Mouse (Mus musculus) spleen, adult 18-20 months (tissue): ENCODE measurements at regions not wholly inside any gene's neighbourhood (a gene's known extent, or its start where the extent isn't known, plus 50 kb on each side); places are given as distances from the start of the nearest gene placed in this dataset.

ENCODE experiments used
- DNase-seq, 2 experiments: peaks; one replicate each; pipeline ENCODE4 v3.0.0; 2022; ENCODE audit warnings: mixed read lengths in 2 of 2

DNA sequence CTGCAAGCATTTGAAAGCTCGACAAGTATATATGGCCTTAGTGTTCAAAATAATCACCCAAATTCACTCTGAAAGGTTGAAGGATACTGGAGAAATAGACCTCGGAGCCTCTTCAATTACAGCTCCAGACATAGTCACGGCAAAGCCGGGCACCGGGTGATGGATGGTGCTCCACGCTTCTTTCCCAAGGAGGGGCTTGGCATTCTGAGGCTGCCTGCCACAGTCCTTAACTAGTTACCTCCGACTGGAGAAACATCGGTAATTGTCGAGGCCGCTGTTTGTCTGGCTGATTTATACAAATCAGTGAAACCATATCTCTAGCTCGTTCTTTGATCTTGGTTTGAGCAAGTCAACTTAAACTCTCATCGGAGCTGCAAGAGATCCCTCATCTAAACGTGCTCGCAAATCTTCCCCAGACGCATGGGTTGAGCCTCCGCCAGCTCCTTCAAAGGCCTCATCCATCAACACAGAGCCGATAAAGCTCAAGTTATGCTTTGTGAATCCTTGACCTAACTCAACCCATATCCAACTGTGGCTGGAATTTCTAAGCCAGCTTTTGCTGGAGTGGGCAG lies 145.4 kb upstream of the Stx16 start:
- DNase-seq = no peak

GRCm38 (mm10) chr2:173935706-173936105 lies 140.4 kb upstream of the Stx16 start:
- DNase-seq = no peak

GRCm38 (mm10) chr2:173937531-173938439 lies 138.3 kb upstream of the Stx16 start:
- no peak for DNase-seq

DNA sequence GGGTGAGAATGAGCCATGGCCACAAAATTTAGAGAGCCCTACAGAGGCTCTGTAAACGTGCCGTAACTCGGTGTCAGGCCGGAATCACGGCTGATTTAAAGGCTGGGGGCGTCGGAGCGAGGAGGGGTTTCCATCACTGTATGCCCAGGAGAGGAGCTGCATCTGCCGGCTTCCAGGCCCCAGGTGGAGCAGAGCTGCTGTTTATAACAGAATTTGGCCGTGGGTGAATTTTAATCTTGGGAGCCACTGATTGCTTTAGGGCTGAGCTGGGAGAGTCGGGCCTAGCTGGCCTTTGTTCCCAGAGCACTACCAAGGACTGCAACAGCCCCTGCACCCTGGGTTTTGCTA lies 137.7 kb upstream of the Stx16 start:
- no peak for DNase-seq

- no peak for DNase-seq
Measured at GRCm38 (mm10) chr2:173945441-173945840, 130.7 kb upstream of the Stx16 start.

GRCm38 (mm10) chr2:173948586-173948985 lies 127.5 kb upstream of the Stx16 start:
- no peak for DNase-seq

GRCm38 (mm10) chr2:173950164-173950891 lies 125.8 kb upstream of the Stx16 start:
- no peak for DNase-seq

DNA sequence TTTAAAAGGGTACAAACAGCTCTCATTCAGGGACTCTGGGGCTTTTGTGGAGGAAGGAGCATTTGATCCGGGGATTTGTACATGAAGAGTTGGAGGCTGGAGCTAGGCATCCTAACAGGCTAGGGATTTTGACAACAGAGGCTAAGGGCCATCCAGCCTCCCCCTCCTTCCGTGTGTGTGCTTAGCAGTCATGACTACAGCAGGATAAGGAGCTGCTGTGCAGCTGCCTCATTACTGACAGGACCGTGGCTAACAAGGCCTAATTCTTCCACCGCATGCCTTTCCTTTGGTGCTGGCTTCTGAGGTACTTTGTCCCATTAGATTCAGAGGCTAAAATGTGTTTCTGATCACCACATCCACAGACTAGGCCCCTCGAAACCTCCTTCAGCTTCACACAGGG lies 110.0 kb upstream of the Stx16 start:
- DNase-seq = no peak

GRCm38 (mm10) chr2:173970789-173971188 lies 105.3 kb upstream of the Stx16 start:
- no peak for DNase-seq

DNA sequence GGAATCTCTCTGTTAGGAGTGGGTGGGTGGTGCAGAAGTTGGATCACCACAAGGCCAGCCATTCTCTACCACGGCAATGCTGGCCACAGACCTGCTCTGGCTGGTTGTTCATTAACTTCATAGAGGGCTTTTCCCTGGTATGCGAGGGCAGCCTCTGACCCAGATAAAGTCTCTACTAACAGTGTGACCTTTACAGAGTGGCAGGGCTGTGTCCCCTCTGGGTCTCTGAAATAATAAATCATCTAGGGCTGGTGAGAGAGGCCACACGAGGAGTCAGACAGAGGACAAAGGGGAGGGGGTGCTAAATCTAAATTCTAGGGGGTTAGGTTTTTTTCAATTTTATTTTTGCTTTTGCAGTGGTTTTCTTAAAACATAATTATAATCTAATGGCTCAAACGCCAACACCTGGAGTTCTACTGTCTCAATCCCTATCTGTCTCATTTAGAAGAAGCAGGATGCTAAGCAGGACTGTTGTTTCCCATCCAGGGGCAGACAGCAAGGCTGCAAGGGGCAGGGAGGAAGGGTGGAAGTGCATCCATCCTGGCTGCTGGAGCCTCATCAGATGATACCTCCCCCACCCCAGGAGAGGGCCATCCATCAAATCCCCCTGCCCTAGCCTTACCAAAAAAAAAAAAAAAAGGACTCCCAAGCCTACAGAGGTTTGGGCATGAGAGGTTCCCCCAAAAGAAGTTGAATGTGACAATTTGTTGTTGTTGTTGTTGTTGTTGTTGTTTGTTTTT lies 99.6 kb upstream of the Stx16 start:
- DNase-seq = no peak

- DNase-seq = no peak
Measured at GRCm38 (mm10) chr2:173977236-173978053, 98.7 kb upstream of the Stx16 start.

DNA sequence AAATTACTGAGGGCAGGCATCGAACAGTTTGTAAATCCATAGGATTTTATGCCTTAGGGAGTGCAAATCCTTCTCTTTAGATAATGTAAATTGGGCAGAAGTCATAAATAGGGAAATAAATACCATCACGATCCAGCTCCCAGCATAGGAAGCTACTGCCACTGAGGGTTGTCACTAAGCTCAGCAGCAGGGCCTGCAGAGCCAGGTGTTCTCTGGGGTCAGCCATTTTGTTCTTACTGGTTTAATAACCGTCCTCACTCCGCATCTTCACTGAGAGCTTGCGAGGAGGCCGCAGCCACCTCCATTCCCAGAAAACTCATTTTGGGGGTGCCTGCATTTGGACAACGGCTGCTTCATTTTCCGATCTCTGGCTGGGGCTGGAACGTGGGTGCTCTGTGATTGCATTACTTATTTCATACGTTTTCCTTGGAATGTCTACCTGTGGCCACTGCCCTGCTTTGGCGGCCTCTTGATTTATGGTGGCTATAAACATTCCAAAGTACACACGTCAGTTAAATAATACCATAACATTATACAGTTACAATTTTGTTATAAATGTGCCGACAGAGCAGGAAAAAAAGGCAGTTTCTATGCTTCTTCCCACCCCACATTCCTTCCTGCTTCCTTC lies 97.9 kb upstream of the Stx16 start:
- DNase-seq = no peak

GRCm38 (mm10) chr2:173981036-173981435 lies 95.1 kb upstream of the Stx16 start:
- no peak for DNase-seq

- no peak for DNase-seq
Measured at GRCm38 (mm10) chr2:173987516-173987915, 88.6 kb upstream of the Stx16 start.

DNA sequence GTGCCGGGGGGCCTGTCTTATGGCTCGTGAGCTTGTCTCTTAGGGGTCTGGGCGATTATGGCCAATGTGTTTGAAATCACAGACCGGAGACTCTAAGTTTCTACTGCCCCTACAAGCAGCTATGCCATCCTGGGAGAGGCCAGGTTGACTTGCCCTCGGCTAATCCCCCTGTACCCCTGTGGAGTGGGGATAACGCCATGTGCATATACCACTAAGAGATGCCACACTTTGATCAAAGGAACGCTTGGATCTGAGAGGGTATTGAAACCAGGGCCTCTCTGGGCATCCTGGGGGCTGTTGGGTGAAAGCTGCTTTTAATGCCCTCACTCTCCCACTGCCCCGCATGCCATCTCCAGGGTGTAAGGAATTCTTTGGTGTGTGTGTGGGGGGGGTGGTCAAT lies 88.2 kb upstream of the Stx16 start:
- DNase-seq = no peak

DNA sequence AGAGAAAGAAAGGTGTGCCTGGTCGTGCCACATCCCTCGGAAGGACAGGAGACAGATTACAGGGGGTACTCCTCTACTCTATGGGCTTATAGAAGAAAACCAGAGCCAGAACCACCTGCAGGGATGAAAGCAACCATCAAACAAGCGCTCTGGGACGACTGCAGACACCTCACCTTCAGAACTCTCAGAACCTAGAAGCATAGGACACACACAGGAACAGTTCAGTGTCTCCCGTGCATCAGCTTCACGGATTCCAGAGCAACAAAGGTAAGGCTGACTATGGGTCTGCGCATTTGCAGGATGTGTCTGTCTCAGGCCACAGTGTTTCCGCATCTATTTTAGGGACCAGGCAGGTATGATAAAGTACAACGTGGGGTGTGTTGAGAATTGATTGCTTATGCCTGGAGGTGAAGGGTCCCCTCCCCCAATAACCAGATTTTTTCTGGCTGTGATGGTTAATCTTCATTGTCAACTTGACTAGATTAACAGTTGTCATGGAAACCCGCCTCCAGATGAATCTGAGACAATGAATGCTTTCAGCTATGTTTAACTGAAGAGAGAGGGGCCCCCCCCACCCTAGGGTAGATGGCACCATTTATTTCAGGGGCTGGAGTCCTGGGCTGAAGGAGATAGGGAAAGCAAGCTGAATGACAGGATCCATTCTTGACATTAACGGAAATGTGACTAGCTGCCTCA lies 87.3 kb upstream of the Stx16 start:
- no peak for DNase-seq

DNA sequence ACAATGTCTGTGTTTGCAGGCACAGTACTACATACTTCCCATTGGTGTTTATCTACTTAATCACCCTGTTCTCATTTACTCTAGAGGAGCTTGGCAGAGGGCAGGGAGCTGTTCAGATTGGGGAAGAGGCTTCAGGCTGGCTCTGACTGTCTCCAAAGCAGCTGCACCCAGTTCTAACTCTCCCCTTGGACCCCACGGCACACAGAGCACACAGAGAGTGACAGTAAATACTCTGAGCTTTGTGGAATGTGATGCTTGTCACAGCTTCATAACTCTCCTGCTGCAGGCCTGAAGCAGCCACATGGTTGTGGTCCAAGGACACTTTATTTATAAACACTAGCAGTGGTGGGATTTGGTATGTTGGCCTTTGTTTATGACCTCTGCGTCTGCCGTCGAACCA lies 85.4 kb upstream of the Stx16 start:
- no peak for DNase-seq

GRCm38 (mm10) chr2:173991447-173991846 lies 84.7 kb upstream of the Stx16 start:
- no peak for DNase-seq

GRCm38 (mm10) chr2:173992041-173992440 lies 84.1 kb upstream of the Stx16 start:
- no peak for DNase-seq

- DNase-seq = no peak
Measured at GRCm38 (mm10) chr2:173993431-173993955, 82.6 kb upstream of the Stx16 start.
